ENCODE assay signal across 25 mouse cellular contexts in genomic region chr5:116046246-116046645, GRCm38 (mm10). TPM values are rescaled to one million over a fixed set of nuclear protein-coding genes. Genes with fewer than 3 reads are reported as not detected.
DNase-seq lines count a peak whose midpoint lies in the region; TF ChIP-seq lines count a peak whose summit lies in the region.
"Had no signal": no experiment of that assay in that cellular context is flagged by ENCODE, and none has a peak within 500 bp of the region (broad histone marks: within the 10 kb centered on the region; RNA-seq: fewer than 3 reads in every experiment).

No protein-coding gene starts in this region.

- no peak for TF ChIP-seq CTCF in gastrocnemius, adult 2 months (IDR thresholded peaks at IDR 0.05)

- intact Hi-C loops in gastrocnemius, adult 2 months (cut with DNase I), result no loop called here

- H3K27me3 ChIP-seq in limb, embryonic 10.5 days (ENCODE audit: low read depth, poor library complexity, severe bottlenecking), result no peaks in the 10 kb centered on the region

- no peaks in the 10 kb centered on the region for H3K4me1 ChIP-seq in limb, embryonic 10.5 days

- no peak overlapping the region for H3K4me3 ChIP-seq in gastrocnemius, adult 2 months
- no peak overlapping the region for H3K4me3 ChIP-seq in limb, embryonic 10.5 days

- H3K36me3 ChIP-seq in limb, embryonic 10.5 days, result no peaks in the 10 kb centered on the region
- H3K36me3 ChIP-seq: G1E had no signal

- no peaks in the 10 kb centered on the region for H3K9me3 ChIP-seq in limb, embryonic 10.5 days (replicated peaks)

- H3K27ac ChIP-seq in gastrocnemius, adult 2 months, result peak overlapping the region; percentile 88
- H3K27ac ChIP-seq in limb, embryonic 10.5 days, result no peak overlapping the region

- peak; percentile 57 for DNase-seq in gastrocnemius, adult 18-20 months (ENCODE audit: low spot score)
- DNase-seq in gastrocnemius, postnatal 4 days (ENCODE audit: low spot score in 2 of 2), result no peak
- DNase-seq in gastrocnemius, adult 2 months, result no peak
- no peak for DNase-seq in gastrocnemius, postnatal 10 days
- DNase-seq in skeletal muscle tissue, adult 2 months (ENCODE audit: low read depth, low spot score), result peak; percentile 73
- DNase-seq in limb, embryonic 10.5 days (ENCODE audit: low spot score), result no peak
- DNase-seq: adrenal gland, adult 2 months; adrenal gland, adult 8-10 months; adrenal gland, postnatal 10 days; adrenal gland, postnatal 14 days; adrenal gland, postnatal 25 days; adrenal gland, postnatal 36 days; B cell, adult 2 months; cerebellum, adult 11 months; cerebellum, adult 11-12 months; cerebellum, adult 18-20 months had no signal

- 92% methylated on average over 4 of the region's 4 CpGs for WGBS in limb, embryonic 10.5 days

RNA-seq across cellular contexts. Expression of gene Prkab1, which starts 21.9 kb away (rescaled TPM):
- 10 to 100 TPM in 1 of 2 experiments, 1 to 10 TPM in 1; 9.4 to 10.6 TPM for total RNA-seq in gastrocnemius, adult 18-20 months (2021)
- 10 to 100 TPM; 29.8 to 31.1 TPM for total RNA-seq in gastrocnemius, postnatal 4 days (2021)
- 10 to 100 TPM; 11.0 to 11.1 TPM for total RNA-seq in gastrocnemius, adult 2 months (2021)
- 10 to 100 TPM; 17.7 to 23.6 TPM for total RNA-seq in gastrocnemius, postnatal 10 days (2021)
- polyA plus RNA-seq in limb, embryonic 10.5 days (2016; fragmentation: Nextera tagmentation; extraction: Ambion mirVana), result 84.0 and 84.8 TPM in 2 replicates

RNA-seq across cellular contexts. Expression of gene Tmem233, which starts 36.8 kb away (rescaled TPM):
- total RNA-seq in gastrocnemius, adult 18-20 months (2021), result 100 to 1,000 TPM; 132 to 140 TPM
- 10 to 100 TPM; 43.7 to 44.3 TPM for total RNA-seq in gastrocnemius, postnatal 4 days (2021)
- 100 to 1,000 TPM; 102 to 138 TPM for total RNA-seq in gastrocnemius, adult 2 months (2021)
- 10 to 100 TPM; 71.7 to 81.9 TPM for total RNA-seq in gastrocnemius, postnatal 10 days (2021)
- not detected in 2 replicates for polyA plus RNA-seq in limb, embryonic 10.5 days (2016; fragmentation: Nextera tagmentation; extraction: Ambion mirVana)
- total RNA-seq: adrenal gland, adult 18-20 months; adrenal gland, adult 2 months; adrenal gland, adult 8-10 months; adrenal gland, postnatal 14 days; adrenal gland, postnatal 25 days; adrenal gland, postnatal 36 days; CH12.LX; ES-E14 had no signal
- polyA plus RNA-seq: activated CD4-positive, CD25-positive, alpha-beta regulatory T cell, adult 4 months; adrenal gland, adult 2 months; brain, embryonic 14.5 days; C2C12; CD4-positive, CD25-positive, alpha-beta regulatory T cell, adult 4 months; G1E; Patski had no signal

Comparison
In these comparisons a context has a peak if more than half of its experiments do, and no peak if none do; other contexts are left out.
1. DNase-seq: peak in gastrocnemius, adult 18-20 months (single experiment) and skeletal muscle tissue, adult 2 months (single experiment); none in gastrocnemius, postnatal 4 days (0 of 2), gastrocnemius, adult 2 months (single experiment), gastrocnemius, postnatal 10 days (single experiment) and limb, embryonic 10.5 days (single experiment).